Mouse (Mus musculus): ENCODE data around the gene 4933417A18Rik. TPM values are rescaled to one million over a fixed set of nuclear protein-coding genes. Genes with fewer than 3 reads are reported as not detected.

The 4933417A18Rik gene
- polyA plus RNA-seq, 1 experiment, result not detected

GRCm38 (mm10) chr13:34995925-34996324 is 71.7 kb downstream of the 4933417A18Rik start:
- WGBS, result 47% methylated on average over 2 of the region's 2 CpGs

More at GRCm38 (mm10) chr13:34995925-34996324, 71.7 kb downstream of the 4933417A18Rik start:
- TF ChIP-seq POLR2A (IDR thresholded peaks at IDR 0.05; ENCODE audit: borderline replicate concordance, extremely low read depth, low read depth, low read length) (no peak), CTCF (IDR thresholded peaks at IDR 0.05; ENCODE audit: insufficient read depth, low read length) (no peak)
- peaks cover 9% of the 10 kb centered on the region for H3K4me1 ChIP-seq (ENCODE audit: control insufficient read depth, insufficient read depth, low read length)
- no peak overlapping the region for H3K4me3 ChIP-seq (replicated peaks; ENCODE audit: extremely low read depth, low read depth, low read length)
- DNase-seq, result no peak

Other genes with a start within 250 kb of the 4933417A18Rik start
- gene Fam50b, start 189.6 kb upstream of the 4933417A18Rik start, polyA plus RNA-seq (2012; rRNA removed), result 0.27 TPM in 1 of 2 replicates, not detected in the other
- gene Prpf4b, start 49.1 kb upstream of the 4933417A18Rik start, polyA plus RNA-seq (2012; rRNA removed), result 10.3 and 19.7 TPM in 2 replicates
- gene Fam217a, start 99 bp upstream of the 4933417A18Rik start, polyA plus RNA-seq (2012; rRNA removed), result 0.11 TPM in 1 of 2 replicates, not detected in the other
- not detected in 2 replicates for gene Eci3, start 39.4 kb downstream of the 4933417A18Rik start, polyA plus RNA-seq (2012; rRNA removed)
- 28.4 and 42.6 TPM in 2 replicates for gene Eci2, start 102.7 kb downstream of the 4933417A18Rik start, polyA plus RNA-seq (2012; rRNA removed)

All from lung, adult 2 months (tissue).